Mouse (Mus musculus) intestine, postnatal 0 days (tissue): Measurements from ENCODE around the gene Cyth2. TPM values are rescaled to one million over a fixed set of nuclear protein-coding genes. Genes with fewer than 3 reads are reported as not detected.
A peak's percentile ranks its signal among the peaks of the same experiment; 100 is the strongest.

ENCODE experiments used
- ATAC-seq: fragments of 200-750 bp; cut with Nextera tagmentation; 2 replicates; pipeline ENCODE4 v1.8.0; 2017; ENCODE audit warnings: mild to moderate bottlenecking, moderate TSS enrichment, moderate library complexity
- H3K27ac ChIP-seq: fragments of 300-500 bp; sonication (generic); 2 replicates; pipeline ENCODE4 v1.5.1; 2014; ENCODE audit warnings: mild to moderate bottlenecking, low read depth, low read length, moderate library complexity
- H3K27me3 ChIP-seq: fragments of 300-500 bp; sonication (generic); replicated peaks from 2 replicates; pipeline ENCODE4 v1.6.1; 2014; ENCODE audit warnings: low read length, mixed read lengths; ENCODE audit not compliant: control insufficient read depth, insufficient read depth
- H3K36me3 ChIP-seq: fragments of 300-500 bp; sonication (generic); 2 replicates; pipeline ENCODE4 v1.6.1; 2014; ENCODE audit warnings: mild to moderate bottlenecking, moderate library complexity; ENCODE audit not compliant: control insufficient read depth, insufficient read depth
- H3K4me1 ChIP-seq: fragments of 300-500 bp; sonication (generic); replicated peaks from 2 replicates; pipeline ENCODE4 v1.6.1; 2014; ENCODE audit warnings: antibody characterized with exemption, low read length, mixed read lengths; ENCODE audit not compliant: control insufficient read depth, insufficient read depth
- H3K4me2 ChIP-seq: fragments of 300-500 bp; sonication (generic); replicated peaks from 2 replicates; pipeline ENCODE4 v1.6.1; 2014; ENCODE audit warnings: low read depth, mild to moderate bottlenecking, moderate library complexity
- H3K4me3 ChIP-seq: fragments of 300-500 bp; sonication (generic); 2 replicates; pipeline ENCODE4 v1.5.1; 2014; ENCODE audit warnings: low read depth, low read length
- H3K9ac ChIP-seq: fragments of 300-500 bp; sonication (generic); 2 replicates; pipeline ENCODE4 v1.6.1; 2014; ENCODE audit warnings: mild to moderate bottlenecking, low read depth, low read length
- H3K9me3 ChIP-seq: fragments of 300-500 bp; sonication (generic); 2 replicates; pipeline ENCODE4 v1.6.1; 2016; ENCODE audit warnings: mixed run types; ENCODE audit not compliant: control insufficient read depth
- CTCF ChIP-seq: sonication (generic); IDR thresholded peaks from 2 replicates; pipeline ENCODE4 v1.5.1; 2016; ENCODE audit warnings: low read depth, mild to moderate bottlenecking, control low read depth, antibody characterized with exemption, moderate library complexity
- WGBS: fragments of 180-500 bp; shearing (Covaris S2); extraction: QIAGEN DNeasy Blood & Tissue Kit; methylation state at CpG from one replicate; pipeline ENCODE4 v1.1.7; 2014; 5-methylcytosine and 5-hydroxymethylcytosine counted together
- polyA plus RNA-seq: library from polyadenylated mRNA; unstranded; fragments of >200 nt; fragmentation: Nextera tagmentation; extraction: Ambion mirVana; gene quantifications from 2 replicates; pipeline ENCODE4 v1.2.1, GENCODE M21; 2015

Gene Cyth2
- polyA plus RNA-seq, 1 experiment from 2014 or later = 66.4 TPM

GRCm38 (mm10) chr7:45815984-45816351 lies 1.6 kb upstream of the Cyth2 start:
- Histone ChIP-seq H3K27me3 (no peaks in the 10 kb centered on the region), H3K4me2 (no peak overlapping the region), H3K36me3 (peaks cover 16% of the 10 kb centered on the region), H3K4me3 (no peak overlapping the region), H3K4me1 (peaks cover 7% of the 10 kb centered on the region; the same call in 1 of the 2 replicates), H3K27ac (no peak overlapping the region), H3K9me3 (no peaks in the 10 kb centered on the region), H3K9ac (no peak overlapping the region)
- TF ChIP-seq CTCF = no peak
- no peak for ATAC-seq
- 67% methylated on average over 2 of the region's 2 CpGs for whole genome bisulfite sequencing

DNA sequence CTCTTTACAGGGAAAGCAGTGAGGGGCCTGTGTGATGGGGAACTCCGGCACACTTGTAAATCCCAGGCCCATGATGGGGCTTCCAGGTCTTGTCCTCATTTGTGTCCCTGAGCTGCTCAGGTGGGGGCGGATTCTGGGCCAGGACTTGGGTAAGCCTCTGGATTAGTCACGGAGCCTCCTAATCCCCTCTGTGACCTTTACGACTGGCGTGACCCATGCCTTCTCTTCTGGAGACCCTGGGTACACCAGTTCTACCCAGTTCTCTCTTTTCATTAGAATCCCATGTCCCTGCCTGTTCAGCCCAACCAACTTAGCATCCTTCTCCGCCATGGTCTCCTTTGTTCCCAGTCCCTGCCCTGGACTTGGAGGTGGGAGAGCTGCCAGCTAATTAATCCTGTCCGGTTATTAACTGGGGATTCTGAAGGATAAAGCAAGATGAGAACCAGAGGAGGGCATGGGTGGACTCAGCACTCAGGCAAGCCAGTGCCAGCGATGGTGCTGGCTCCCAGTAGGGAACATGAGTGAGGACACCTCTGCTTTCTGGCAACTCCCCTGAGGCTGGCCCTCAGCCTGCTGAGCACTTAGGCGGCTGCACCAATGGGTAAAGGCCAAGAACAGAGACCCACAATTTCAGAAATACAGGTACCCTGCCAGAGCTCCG lies 1.1 kb upstream of the Cyth2 start:
- H3K4me2 ChIP-seq = no peak overlapping the region
- H3K9me3 ChIP-seq = no peaks in the 10 kb centered on the region
- no peak for TF ChIP-seq CTCF
- peaks cover 7% of the 10 kb centered on the region; the same call in 1 of the 2 replicates for H3K4me1 ChIP-seq
- WGBS = 76% methylated on average over 10 of the region's 10 CpGs
- no peak overlapping the region for H3K27ac ChIP-seq
- H3K36me3 ChIP-seq = peaks cover 21% of the 10 kb centered on the region
- H3K27me3 ChIP-seq = no peaks in the 10 kb centered on the region
- ATAC-seq = no peak
- H3K9ac ChIP-seq = no peak overlapping the region
- H3K4me3 ChIP-seq = no peak overlapping the region

- Histone ChIP-seq H3K9ac (no peak overlapping the region), H3K27me3 (no peaks in the 10 kb centered on the region), H3K36me3 (peaks cover 27% of the 10 kb centered on the region), H3K27ac (no peak overlapping the region), H3K4me2 (peak overlapping the region; percentile 58), H3K4me3 (no peak overlapping the region), H3K9me3 (no peaks in the 10 kb centered on the region), H3K4me1 (peaks cover 7% of the 10 kb centered on the region; the same call in 1 of the 2 replicates)
- 2% methylated on average over 5 of the region's 5 CpGs for WGBS
- ATAC-seq = no peak
- TF ChIP-seq CTCF = no peak
Observed at GRCm38 (mm10) chr7:45814841-45815240, 460 bp upstream of the Cyth2 start.

GRCm38 (mm10) chr7:45812921-45813320 lies 1.5 kb downstream of the Cyth2 start:
- H3K27me3 ChIP-seq = no peaks in the 10 kb centered on the region
- H3K27ac ChIP-seq = no peak overlapping the region
- peak overlapping the region; percentile 84 for H3K4me2 ChIP-seq
- H3K9me3 ChIP-seq = no peaks in the 10 kb centered on the region
- TF ChIP-seq CTCF = no peak
- WGBS = 85% methylated on average over 8 of the region's 8 CpGs
- H3K4me3 ChIP-seq = peak overlapping the region; percentile 100
- peaks cover 7% of the 10 kb centered on the region; the same call in 1 of the 2 replicates for H3K4me1 ChIP-seq
- peaks cover 47% of the 10 kb centered on the region for H3K36me3 ChIP-seq
- ATAC-seq = no peak
- peak overlapping the region; percentile 99; the same call in 1 of the 2 replicates for H3K9ac ChIP-seq

- Histone ChIP-seq H3K4me2 (no peak overlapping the region), H3K9me3 (no peaks in the 10 kb centered on the region), H3K4me1 (peaks cover 7% of the 10 kb centered on the region; the same call in 1 of the 2 replicates), H3K27ac (no peak overlapping the region), H3K4me3 (no peak overlapping the region), H3K27me3 (no peaks in the 10 kb centered on the region), H3K36me3 (peaks cover 61% of the 10 kb centered on the region), H3K9ac (no peak overlapping the region)
- TF ChIP-seq CTCF = no peak
- ATAC-seq = no peak
- WGBS = 84% methylated on average over 14 of the region's 14 CpGs
Observed at GRCm38 (mm10) chr7:45809276-45810075, 4.9 kb downstream of the Cyth2 start.

DNA sequence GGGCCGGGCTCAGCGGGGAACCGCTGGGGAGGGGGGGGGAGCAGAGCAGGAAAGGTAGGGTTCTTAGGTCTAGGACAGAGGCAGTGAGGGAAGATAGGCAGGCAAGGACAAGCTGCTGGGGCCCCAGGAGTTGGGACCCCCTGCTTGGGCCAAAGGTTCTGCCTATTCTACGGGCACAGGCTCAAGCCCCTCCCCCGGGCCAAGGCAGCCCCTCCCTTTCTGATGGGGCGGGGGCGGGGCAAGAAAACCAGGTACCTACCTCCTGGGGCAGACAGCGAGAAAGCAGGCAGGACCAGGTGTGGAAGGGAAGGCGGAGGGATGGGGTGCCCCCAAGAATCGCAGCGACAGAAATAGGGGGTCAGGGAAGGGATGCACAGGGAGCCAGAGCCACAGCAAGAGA lies 5.9 kb downstream of the Cyth2 start:
- 49% methylated on average over 9 of the region's 11 CpGs for WGBS
- ATAC-seq = no peak
- Histone ChIP-seq H3K27me3 (no peaks in the 10 kb centered on the region), H3K4me1 (peaks cover 6% of the 10 kb centered on the region; the same call in 1 of the 2 replicates), H3K4me3 (no peak overlapping the region), H3K9me3 (no peaks in the 10 kb centered on the region), H3K27ac (peak overlapping the region; percentile 7; the same call in 1 of the 2 replicates), H3K9ac (no peak overlapping the region), H3K4me2 (no peak overlapping the region), H3K36me3 (peaks cover 61% of the 10 kb centered on the region)
- TF ChIP-seq CTCF = no peak
